Mouse (Mus musculus): ENCODE data around the gene Hnmt.
A peak's percentile ranks its signal among the peaks of the same experiment; 100 is the strongest.
"Not testable (repeated sequence)": the region's sequence is repeated elsewhere in the genome, so short reads cannot be mapped to it uniquely, and the experiment has no call there.

Hnmt gene

GRCm38 (mm10) chr2:24049344-24049990 is at the start of gene Hnmt:
Gene Hnmt, minus strand, starts transcription at chr2:24049394.
- DNase-seq (ENCODE audit: low spot score in 2 of 2): no peak

- DNase-seq (ENCODE audit: low spot score in 2 of 2): no peak
Measured at GRCm38 (mm10) chr2:24096495-24096894, 47.3 kb upstream of the Hnmt start, which contains the start of gene Tbpl2. Gene Tbpl2, minus strand, starts transcription at chr2:24096595.

GRCm38 (mm10) chr2:24090921-24091320 is 41.7 kb upstream of the Hnmt start:
- no peak for DNase-seq (ENCODE audit: low spot score in 2 of 2)

GRCm38 (mm10) chr2:24050459-24050858 is 1.3 kb upstream of the Hnmt start:
- DNase-seq (ENCODE audit: low spot score in 2 of 2): no peak

GRCm38 (mm10) chr2:24048480-24049097 is 605 bp downstream of the Hnmt start:
- DNase-seq (ENCODE audit: low spot score in 2 of 2): peak; percentile 26 to 28

GRCm38 (mm10) chr2:24047551-24048479 is 1.4 kb downstream of the Hnmt start:
- DNase-seq (ENCODE audit: low spot score in 2 of 2): no peak

- DNase-seq (ENCODE audit: low spot score in 2 of 2): no peak
Measured at GRCm38 (mm10) chr2:24042901-24043300, 6.3 kb downstream of the Hnmt start.

- DNase-seq (ENCODE audit: low spot score in 2 of 2): no peak
Measured at GRCm38 (mm10) chr2:24040531-24040930, 8.7 kb downstream of the Hnmt start.

GRCm38 (mm10) chr2:24019386-24019785 is 29.8 kb downstream of the Hnmt start:
- not testable (repeated sequence) for DNase-seq (ENCODE audit: low spot score in 2 of 2)

GRCm38 (mm10) chr2:24018966-24019365 is 30.2 kb downstream of the Hnmt start:
- DNase-seq (ENCODE audit: low spot score in 2 of 2): no peak

- no peak for DNase-seq (ENCODE audit: low spot score in 2 of 2)
Measured at GRCm38 (mm10) chr2:24014957-24015356, 34.2 kb downstream of the Hnmt start.

GRCm38 (mm10) chr2:23999323-23999722 is 49.9 kb downstream of the Hnmt start:
- DNase-seq (ENCODE audit: low spot score in 2 of 2): no peak

- DNase-seq (ENCODE audit: low spot score in 2 of 2): no peak
Measured at GRCm38 (mm10) chr2:23998836-23999235, 50.4 kb downstream of the Hnmt start.

GRCm38 (mm10) chr2:23996830-23997229 is 52.4 kb downstream of the Hnmt start:
- DNase-seq (ENCODE audit: low spot score in 2 of 2): no peak

GRCm38 (mm10) chr2:23990034-23990573 is 59.1 kb downstream of the Hnmt start:
- DNase-seq (ENCODE audit: low spot score in 2 of 2): not testable (repeated sequence)

- DNase-seq (ENCODE audit: low spot score in 2 of 2): no peak
Measured at GRCm38 (mm10) chr2:23987283-23987682, 61.9 kb downstream of the Hnmt start.

GRCm38 (mm10) chr2:23983343-23983742 is 65.9 kb downstream of the Hnmt start:
- DNase-seq (ENCODE audit: low spot score in 2 of 2): no peak

- DNase-seq (ENCODE audit: low spot score in 2 of 2): no peak
Measured at GRCm38 (mm10) chr2:23982860-23983259, 66.3 kb downstream of the Hnmt start.

GRCm38 (mm10) chr2:23960659-23961274 is 88.4 kb downstream of the Hnmt start:
- not testable (repeated sequence) for DNase-seq (ENCODE audit: low spot score in 2 of 2)

Measured in cerebellum, postnatal 4 days (tissue).